Mouse (Mus musculus): ENCODE measurements around the gene C2cd5. TPM values are rescaled to one million over a fixed set of nuclear protein-coding genes. Genes with fewer than 3 reads are reported as not detected.
"Not testable (repeated sequence)": the region's sequence is repeated elsewhere in the genome, so short reads cannot be mapped to it uniquely, and the experiment has no call there.

C2cd5 gene
- total RNA-seq, 1 experiment from 2014 or later, result 38.7 TPM

GRCm38 (mm10) chr6:142988753-142989152 lies 111.2 kb downstream of the C2cd5 start:
- peak; percentile 81 for ATAC-seq (replicated peaks; ENCODE audit: low read depth, poor library complexity, severe bottlenecking)

GRCm38 (mm10) chr6:142988231-142988630 lies 111.7 kb downstream of the C2cd5 start:
- ATAC-seq (replicated peaks; ENCODE audit: low read depth, poor library complexity, severe bottlenecking), result no peak

GRCm38 (mm10) chr6:142987616-142988015 lies 112.3 kb downstream of the C2cd5 start:
- ATAC-seq (replicated peaks; ENCODE audit: low read depth, poor library complexity, severe bottlenecking), result no peak

GRCm38 (mm10) chr6:142986706-142987105 lies 113.2 kb downstream of the C2cd5 start:
- not testable (repeated sequence) for ATAC-seq (replicated peaks; ENCODE audit: low read depth, poor library complexity, severe bottlenecking)

GRCm38 (mm10) chr6:142985561-142986238 lies 114.2 kb downstream of the C2cd5 start:
- ATAC-seq (replicated peaks; ENCODE audit: low read depth, poor library complexity, severe bottlenecking), result not testable (repeated sequence)

GRCm38 (mm10) chr6:142979665-142980660 lies 120.0 kb downstream of the C2cd5 start:
- ATAC-seq (replicated peaks; ENCODE audit: low read depth, poor library complexity, severe bottlenecking), result peak; percentile 91

GRCm38 (mm10) chr6:142977221-142977620 lies 122.7 kb downstream of the C2cd5 start:
- ATAC-seq (replicated peaks; ENCODE audit: low read depth, poor library complexity, severe bottlenecking), result no peak

GRCm38 (mm10) chr6:142973289-142973688 lies 126.7 kb downstream of the C2cd5 start:
- ATAC-seq (replicated peaks; ENCODE audit: low read depth, poor library complexity, severe bottlenecking), result no peak

- ATAC-seq (replicated peaks; ENCODE audit: low read depth, poor library complexity, severe bottlenecking), result no peak
Measured at GRCm38 (mm10) chr6:142972205-142972604, 127.7 kb downstream of the C2cd5 start.

GRCm38 (mm10) chr6:142967407-142967806 lies 132.5 kb downstream of the C2cd5 start:
- ATAC-seq (replicated peaks; ENCODE audit: low read depth, poor library complexity, severe bottlenecking), result peak; percentile 31

GRCm38 (mm10) chr6:142964531-142965385 lies 135.2 kb downstream of the C2cd5 start:
- ATAC-seq (replicated peaks; ENCODE audit: low read depth, poor library complexity, severe bottlenecking), result peak; percentile 94

GRCm38 (mm10) chr6:142964076-142964530 lies 135.8 kb downstream of the C2cd5 start, which contains the start of gene St8sia1:
Gene St8sia1, minus strand, starts transcription at chr6:142964452.
- ATAC-seq (replicated peaks; ENCODE audit: low read depth, poor library complexity, severe bottlenecking), result no peak

GRCm38 (mm10) chr6:142963480-142964075 lies 136.4 kb downstream of the C2cd5 start:
- no peak for ATAC-seq (replicated peaks; ENCODE audit: low read depth, poor library complexity, severe bottlenecking)

GRCm38 (mm10) chr6:142962881-142963280 lies 137.1 kb downstream of the C2cd5 start:
- no peak for ATAC-seq (replicated peaks; ENCODE audit: low read depth, poor library complexity, severe bottlenecking)

- no peak for ATAC-seq (replicated peaks; ENCODE audit: low read depth, poor library complexity, severe bottlenecking)
Measured at GRCm38 (mm10) chr6:142962476-142962875, 137.5 kb downstream of the C2cd5 start.

GRCm38 (mm10) chr6:142961721-142962455 lies 138.1 kb downstream of the C2cd5 start:
- ATAC-seq (replicated peaks; ENCODE audit: low read depth, poor library complexity, severe bottlenecking), result no peak
